Mouse (Mus musculus) adrenal gland (tissue): ENCODE measurements around the gene Cask.

Source experiments
- intact Hi-C: fragments of 180-260 bp; cut with DNase I; formaldehyde crosslinking; loops from one replicate; pipeline ENCODE4 v1.15.1; 2025

The Cask gene

GRCm38 (mm10) chrX:13652291-13652690, 198.9 kb downstream of the Cask start:
- intact Hi-C loops = no loop called here

GRCm38 (mm10) chrX:13651889-13652288, 199.3 kb downstream of the Cask start:
- intact Hi-C loops = no loop called here

- intact Hi-C loops = no loop called here
Measured at GRCm38 (mm10) chrX:13638894-13639293, 212.3 kb downstream of the Cask start.

- intact Hi-C loops = no loop called here
Measured at GRCm38 (mm10) chrX:13636398-13636797, 214.8 kb downstream of the Cask start.

- intact Hi-C loops = no loop called here
Measured at GRCm38 (mm10) chrX:13631599-13632283, 219.4 kb downstream of the Cask start, which contains the start of gene Gpr34. Gpr34 (plus strand) TSS chrX:13632089.

- intact Hi-C loops = no loop called here
Measured at GRCm38 (mm10) chrX:13622654-13623053, 228.5 kb downstream of the Cask start.

- intact Hi-C loops = no loop called here
Measured at GRCm38 (mm10) chrX:13621473-13621872, 229.7 kb downstream of the Cask start.

GRCm38 (mm10) chrX:13618476-13618875, 232.7 kb downstream of the Cask start:
- intact Hi-C loops = no loop called here

- intact Hi-C loops = no loop called here
Measured at GRCm38 (mm10) chrX:13617294-13617693, 233.9 kb downstream of the Cask start.

GRCm38 (mm10) chrX:13616726-13617125, 234.4 kb downstream of the Cask start:
- intact Hi-C loops = no loop called here

- intact Hi-C loops = no loop called here
Measured at GRCm38 (mm10) chrX:13612115-13612514, 239.1 kb downstream of the Cask start.

GRCm38 (mm10) chrX:13611114-13611513, 240.1 kb downstream of the Cask start:
- intact Hi-C loops = no loop called here

GRCm38 (mm10) chrX:13607752-13608151, 243.4 kb downstream of the Cask start:
- intact Hi-C loops = no loop called here

GRCm38 (mm10) chrX:13606741-13607140, 244.4 kb downstream of the Cask start:
- intact Hi-C loops = no loop called here

GRCm38 (mm10) chrX:13599966-13600365, 251.2 kb downstream of the Cask start:
- intact Hi-C loops = no loop called here

- intact Hi-C loops = no loop called here
Measured at GRCm38 (mm10) chrX:13599373-13599772, 251.8 kb downstream of the Cask start.

- intact Hi-C loops = no loop called here
Measured at GRCm38 (mm10) chrX:13577647-13578046, 273.5 kb downstream of the Cask start.

GRCm38 (mm10) chrX:13576606-13577005, 274.6 kb downstream of the Cask start:
- intact Hi-C loops = no loop called here

GRCm38 (mm10) chrX:13574872-13575271, 276.3 kb downstream of the Cask start:
- intact Hi-C loops = no loop called here

- intact Hi-C loops = no loop called here
Measured at GRCm38 (mm10) chrX:13574298-13574697, 276.9 kb downstream of the Cask start.

- intact Hi-C loops = no loop called here
Measured at GRCm38 (mm10) chrX:13554504-13554903, 296.7 kb downstream of the Cask start.

GRCm38 (mm10) chrX:13552288-13552687, 298.9 kb downstream of the Cask start:
- intact Hi-C loops = no loop called here

GRCm38 (mm10) chrX:13551566-13551965, 299.6 kb downstream of the Cask start:
- intact Hi-C loops = no loop called here

GRCm38 (mm10) chrX:13549100-13549499, 302.1 kb downstream of the Cask start:
- intact Hi-C loops = no loop called here
